Mouse (Mus musculus) megakaryocyte, adult 5-6 weeks (primary cell): Measurements from ENCODE around the gene Ppp1r36. TPM values are rescaled to one million over a fixed set of nuclear protein-coding genes. Genes with fewer than 3 reads are reported as not detected.

Experiments
- ATAC-seq: 2 replicates; pipeline ENCODE4 v1.8.0; 2016; ENCODE audit warnings: mild to moderate bottlenecking, inconsistent platforms; ENCODE audit not compliant: poor library complexity, severe bottlenecking
- total RNA-seq, 2 experiments: library from RNA; stranded (forward) in 1 of 2; stranded (reverse) in 1 of 2; fragments of 153-499, 151-499 nt in 1 of 2; fragments of 221-1000, 200-1000 nt in 1 of 2; gene quantifications; 2 replicates each; pipeline versions ENCODE4 v1.2.3 to v1.2.4; 2015 to 2017

The Ppp1r36 gene
- total RNA-seq (2015) = 0.58 TPM in 1 of 2 replicates, not detected in the other
- total RNA-seq (2017) = 0.18 TPM in 1 of 2 replicates, not detected in the other

DNA sequence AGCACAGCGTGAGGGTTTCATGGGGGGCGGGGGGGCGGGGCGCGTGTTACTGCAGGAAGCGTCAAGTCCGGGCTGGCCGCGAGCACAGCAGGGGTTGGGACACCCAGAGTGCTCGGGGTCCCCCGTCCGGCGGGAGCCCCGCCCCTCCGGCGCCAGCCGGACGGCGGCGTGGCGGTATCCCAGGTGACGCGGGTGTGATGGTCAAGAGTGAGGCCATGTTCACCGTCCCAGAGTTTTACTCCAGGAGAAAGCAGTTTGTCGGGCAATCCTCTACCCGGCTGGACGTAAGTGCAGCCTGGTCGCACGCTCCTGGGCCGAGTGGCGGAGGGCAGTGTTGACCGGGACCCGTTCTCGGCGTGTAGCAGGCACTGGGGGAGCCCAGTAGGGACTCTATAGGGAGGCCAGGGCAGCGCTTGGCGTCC, at the start of gene Ppp1r36:
TSS of gene Ppp1r36 (plus strand) at position 106 of the 422 bp plus-strand sequence.
- peak; percentile 40; the same call in 1 of the 2 replicates for ATAC-seq

DNA sequence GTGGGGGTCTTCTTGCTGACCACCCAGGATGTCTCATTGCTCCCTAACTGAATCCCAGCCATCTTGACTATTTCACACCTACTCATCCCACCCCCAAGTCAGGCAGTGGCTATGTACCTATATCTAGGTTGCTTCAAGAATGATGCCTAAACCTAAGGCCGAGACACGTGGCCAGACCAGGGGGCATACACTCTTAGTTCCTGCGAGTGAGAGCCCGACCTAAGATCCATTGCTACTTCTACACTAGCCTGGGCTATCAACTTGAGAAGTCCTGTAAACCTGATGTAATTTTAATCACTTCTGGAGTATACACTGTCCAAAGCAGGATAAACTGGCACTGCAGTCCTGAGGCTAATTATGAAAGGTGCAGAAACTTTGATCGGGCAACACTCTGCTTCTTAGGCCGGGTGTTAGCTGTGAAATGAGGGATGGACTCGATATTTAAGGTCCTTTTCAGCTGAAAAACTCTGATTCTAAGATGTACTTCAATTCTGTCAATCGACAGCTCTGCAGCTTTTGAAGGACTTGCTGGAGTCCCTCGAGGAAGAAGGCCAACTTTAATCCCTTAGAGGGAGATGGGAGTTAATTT, 49.0 kb upstream of the Ppp1r36 start:
- ATAC-seq = no peak

DNA sequence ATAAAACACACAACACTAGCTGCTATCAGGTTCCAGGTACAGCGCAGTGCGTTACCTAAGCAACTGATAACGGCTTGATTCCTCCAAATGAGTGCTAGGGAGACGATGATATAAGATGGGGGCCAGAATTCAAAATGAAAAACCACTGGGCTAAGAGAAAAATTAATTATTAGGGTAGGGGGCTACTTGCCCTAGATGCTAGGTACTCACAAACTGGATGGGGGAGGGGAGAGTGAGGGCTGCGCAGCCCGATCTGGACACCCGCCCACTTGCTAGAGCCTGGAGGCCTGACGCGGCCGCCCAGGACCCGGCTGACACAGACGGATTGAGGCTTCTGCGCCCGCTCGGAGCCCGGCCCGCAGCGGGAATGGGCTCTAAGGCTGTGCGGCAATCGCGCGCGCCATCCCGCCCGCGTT, 48.5 kb upstream of the Ppp1r36 start:
- ATAC-seq = no peak

DNA sequence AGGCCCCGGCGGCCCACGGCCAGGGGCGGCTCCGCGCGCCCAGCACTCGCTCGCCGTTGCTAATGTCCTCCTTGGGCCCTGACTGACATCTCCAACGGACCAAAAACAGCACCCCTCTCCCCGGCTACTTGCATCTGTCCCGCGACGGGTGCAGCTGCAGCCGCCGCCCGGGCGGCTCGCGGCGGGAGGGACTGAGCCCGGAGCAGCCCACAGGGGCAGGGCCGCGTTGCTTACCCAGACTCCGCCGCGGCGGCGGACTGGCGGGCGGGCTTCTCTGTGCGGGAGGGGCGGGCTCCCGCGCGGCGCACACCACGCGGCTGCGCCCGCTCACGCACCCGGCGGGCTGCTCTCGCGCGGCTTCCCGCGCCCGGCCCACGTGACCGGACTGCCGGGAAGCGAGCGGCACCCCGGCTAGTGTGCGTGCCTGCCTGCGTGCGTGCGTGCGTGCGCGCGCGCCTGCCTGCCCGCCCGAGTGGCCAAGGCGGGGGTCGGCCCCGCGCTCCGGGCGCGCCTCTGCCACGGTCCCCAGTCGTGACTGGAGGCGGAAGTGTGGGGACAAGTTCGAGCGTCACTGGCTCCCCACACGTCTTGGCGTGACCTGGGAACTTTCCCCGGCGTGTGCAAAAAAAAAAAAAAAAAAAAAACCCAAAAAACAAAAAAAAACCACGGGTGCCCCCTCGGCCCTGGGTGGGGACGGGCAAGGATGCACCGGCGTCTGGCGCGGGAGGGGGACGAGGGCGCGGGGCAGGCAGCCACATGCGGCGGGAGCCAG, 47.9 kb upstream of the Ppp1r36 start, which contains the start of gene Zbtb25:
TSS of gene Zbtb25 (minus strand) at position 397 of the 772 bp plus-strand sequence.
- peak; percentile 49 for ATAC-seq

DNA sequence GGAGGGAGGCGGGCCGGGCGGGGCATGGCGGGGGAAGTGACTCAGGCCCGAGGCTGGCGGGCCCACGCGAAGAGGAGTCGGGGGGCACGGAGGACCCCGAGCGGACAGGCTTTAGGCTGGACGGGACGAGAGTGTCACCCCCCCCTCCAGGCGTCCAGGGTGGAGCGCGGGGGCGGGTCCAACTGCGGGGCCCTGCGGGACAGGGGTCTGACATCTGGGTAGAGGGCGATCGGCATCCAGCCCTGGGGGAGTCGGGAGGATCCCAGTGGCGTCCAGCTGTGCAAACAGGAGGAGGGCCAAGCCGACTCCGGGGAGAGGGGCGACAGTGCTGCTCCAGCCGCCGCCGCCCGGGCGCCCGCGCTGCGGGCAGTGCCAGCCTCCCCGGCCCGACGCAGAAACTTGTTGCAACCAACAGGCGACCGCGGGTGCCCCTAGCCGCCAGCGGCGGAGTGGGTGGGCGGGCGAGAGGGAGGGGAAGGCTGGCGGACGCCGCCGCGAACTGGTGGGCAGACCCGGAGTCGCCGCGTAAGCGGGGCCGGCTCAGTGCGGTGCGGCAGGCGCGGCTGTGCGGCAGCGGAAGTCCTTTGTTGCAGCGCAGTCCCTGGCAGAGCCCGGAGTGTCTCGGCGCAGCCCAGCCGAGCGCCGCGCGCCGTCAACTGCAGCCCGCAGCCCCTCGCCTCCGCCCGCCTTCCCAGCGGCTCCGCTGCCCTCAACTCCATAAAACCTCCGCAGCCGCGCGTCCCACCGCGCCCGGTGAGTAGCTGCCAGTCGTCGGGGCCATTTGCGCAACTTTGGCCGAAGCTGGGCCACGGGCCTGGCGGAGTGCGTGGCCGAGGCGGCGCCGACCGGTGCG, 47.1 kb upstream of the Ppp1r36 start, which contains the start of gene Zbtb1:
TSS of gene Zbtb1 (plus strand) at position 289 of the 853 bp plus-strand sequence.
- peak; percentile 49 for ATAC-seq

DNA sequence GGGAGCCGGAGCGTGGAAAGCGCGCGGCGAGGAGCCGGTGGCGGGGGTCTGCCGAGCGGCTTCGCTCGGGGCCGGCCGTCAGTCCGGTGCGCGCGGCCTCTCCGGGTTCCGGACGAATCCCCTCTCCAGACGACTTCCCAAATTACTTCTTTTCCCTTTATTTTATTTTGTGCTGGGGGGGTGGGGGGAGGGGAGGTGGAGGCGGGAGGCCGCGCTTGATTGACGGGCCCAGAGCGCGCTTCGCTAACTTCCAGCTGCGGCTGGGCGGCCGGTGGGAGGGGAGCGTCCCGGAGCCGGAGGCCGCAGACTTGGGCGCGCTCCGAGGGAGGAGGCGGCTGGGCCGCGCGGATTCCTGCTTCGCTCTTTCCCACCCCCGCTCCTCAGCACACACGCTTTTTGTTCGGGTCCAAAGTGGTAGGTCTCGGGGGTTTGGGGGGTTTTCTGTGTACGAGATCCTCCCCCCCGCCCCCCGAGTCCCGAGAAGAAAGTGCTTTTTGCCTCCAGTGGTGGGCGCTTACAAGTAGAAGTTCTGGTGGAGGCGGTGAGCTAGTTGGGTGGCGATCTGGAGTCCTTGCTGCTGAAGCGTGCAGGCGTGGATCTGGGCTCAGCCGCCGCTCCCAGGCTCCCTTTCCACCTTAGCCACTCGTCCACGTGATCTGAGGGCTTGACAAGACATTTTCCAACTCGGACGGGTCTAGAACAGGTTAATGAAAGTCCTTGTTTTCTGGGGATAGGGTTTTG, 46.3 kb upstream of the Ppp1r36 start:
- ATAC-seq = peak; percentile 39

DNA sequence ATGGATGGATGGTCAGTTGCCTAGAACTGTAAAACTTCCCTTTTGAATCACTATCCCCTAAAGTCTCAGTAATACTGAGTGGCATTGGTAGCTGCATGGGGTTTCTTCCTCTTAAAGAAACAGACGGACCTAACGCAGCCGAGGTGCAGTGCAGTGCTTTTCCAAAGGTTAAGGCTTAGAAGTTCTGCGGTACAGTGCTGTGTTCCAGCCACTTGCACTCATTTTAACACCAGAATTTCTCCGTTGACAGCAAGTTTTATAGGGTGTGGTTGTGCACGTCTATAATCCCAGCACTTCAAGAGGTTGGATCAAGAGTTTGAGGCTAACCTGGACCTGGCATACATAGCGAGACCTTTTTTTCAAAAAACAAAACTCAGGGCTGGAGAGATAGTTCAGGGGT, 45.3 kb upstream of the Ppp1r36 start:
- ATAC-seq = no peak

DNA sequence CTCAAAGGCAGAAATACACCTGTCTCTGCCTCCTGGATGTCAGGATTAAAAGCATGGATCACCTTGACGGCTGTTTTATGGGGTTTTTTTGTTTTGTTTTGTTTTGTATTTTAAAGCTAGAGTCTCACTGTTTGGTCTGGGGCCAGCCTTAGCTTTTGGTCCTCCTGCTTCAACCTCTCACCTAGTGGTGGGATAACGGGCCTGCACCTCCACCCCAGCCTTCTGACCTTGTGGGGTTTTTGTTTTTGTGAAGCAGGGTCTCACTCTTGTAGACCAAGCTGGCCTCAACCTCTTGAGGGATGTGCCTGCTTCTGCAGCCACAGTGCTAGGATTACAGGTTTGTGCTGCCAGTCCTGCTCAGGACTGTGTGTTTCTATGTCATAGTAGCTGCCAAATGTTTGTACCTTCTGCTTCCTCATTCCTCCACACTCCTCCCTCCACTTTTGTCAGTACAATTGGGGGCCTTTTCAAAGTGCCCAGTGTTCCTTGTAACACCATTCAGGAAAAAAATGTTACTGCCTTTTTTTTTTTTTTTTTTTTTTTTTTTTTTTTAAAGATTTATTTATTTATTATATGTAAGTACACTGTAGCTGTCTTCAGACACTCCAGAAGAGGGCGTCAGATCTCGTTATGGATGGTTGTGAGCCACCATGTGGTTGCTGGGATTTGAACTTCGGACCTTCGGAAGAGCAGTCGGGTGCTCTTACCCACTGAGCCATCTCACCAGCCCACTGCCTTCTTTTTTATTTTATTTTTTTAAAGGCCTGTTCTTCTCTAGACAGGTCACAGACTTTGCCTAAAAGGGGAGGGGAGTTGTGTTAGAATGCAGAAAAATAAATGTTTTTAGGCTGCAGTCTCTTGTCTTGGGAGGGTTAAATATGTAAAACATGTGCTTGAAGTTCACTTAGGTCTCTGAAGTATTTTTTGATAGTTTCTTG, 44.2 kb upstream of the Ppp1r36 start:
- no peak for ATAC-seq

DNA sequence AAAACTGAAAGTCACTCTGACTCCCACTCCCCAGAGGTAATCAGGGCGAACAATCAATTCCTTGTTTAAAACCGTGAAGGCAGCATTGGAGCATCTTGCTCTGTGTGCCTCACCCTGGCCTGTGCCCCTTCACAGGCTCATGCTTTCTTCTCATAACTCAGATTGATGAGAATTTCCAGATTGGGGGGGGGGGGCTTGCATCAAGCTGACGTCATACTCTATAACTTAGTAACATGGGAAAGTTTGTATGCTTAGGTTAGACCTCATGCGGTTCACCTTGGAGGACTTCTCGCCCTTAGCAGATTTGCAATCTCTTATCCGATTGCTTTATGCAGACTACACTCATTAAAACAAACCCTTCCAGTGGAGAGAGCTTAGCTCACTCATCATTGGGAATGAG, 43.3 kb upstream of the Ppp1r36 start:
- no peak for ATAC-seq

DNA sequence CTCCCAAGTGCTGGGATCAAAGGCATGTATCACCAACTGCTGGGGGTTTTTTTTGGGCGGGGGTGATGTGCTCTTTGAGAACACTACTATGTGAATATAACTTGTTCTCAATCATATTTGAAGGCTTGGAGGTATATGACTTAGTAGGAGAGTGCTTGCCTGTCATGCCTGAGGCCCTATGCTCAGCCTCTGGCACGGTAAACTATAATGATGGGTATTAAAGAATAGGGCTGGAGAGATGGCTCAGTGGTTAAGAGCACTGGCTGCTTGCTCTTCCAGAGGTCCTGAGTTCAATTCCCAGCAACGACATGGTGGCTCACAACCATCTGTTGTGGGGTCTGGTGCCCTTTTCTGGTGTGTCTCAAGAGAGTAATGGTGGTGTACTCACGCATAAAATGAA, 42.4 kb upstream of the Ppp1r36 start:
- no peak for ATAC-seq

DNA sequence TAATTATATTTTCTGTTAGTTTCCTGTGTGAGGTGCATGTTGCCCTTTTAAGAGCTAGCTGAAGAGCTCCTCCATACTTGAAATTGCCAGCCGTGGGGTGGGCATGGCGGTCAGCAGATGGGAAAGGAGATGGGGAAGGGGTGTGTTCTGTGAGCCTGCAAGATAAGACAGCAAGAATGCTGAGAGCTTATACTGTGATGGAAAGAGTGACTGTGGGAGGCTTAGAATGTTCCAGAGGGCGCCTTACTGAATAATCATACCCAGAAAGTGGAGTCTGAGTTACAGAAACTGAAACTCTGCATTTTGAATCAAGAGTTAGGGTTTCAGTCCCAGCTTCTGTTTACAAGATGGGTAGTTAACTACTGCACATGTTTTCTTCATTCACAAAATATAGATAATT, 41.8 kb upstream of the Ppp1r36 start:
- no peak for ATAC-seq

DNA sequence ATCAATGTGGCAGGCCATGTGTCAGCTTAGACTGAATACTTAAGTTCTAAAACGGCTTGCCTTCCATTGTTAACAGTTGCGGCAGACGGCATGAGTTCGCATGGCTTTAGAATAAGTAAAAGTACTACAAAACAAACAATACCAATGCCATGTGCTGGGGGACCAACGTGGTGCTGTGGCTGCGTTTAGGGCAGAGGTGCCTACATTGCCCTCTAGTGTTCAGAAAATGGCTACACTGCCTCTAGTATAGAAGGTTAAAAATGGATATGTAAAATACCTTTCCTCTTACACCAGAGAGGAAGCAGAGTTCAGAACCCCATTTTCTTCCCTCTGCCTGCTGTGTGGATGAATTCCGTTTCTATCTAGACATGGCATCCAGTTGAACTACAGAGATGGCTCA, 40.7 kb upstream of the Ppp1r36 start:
- peak; percentile 76 for ATAC-seq

DNA sequence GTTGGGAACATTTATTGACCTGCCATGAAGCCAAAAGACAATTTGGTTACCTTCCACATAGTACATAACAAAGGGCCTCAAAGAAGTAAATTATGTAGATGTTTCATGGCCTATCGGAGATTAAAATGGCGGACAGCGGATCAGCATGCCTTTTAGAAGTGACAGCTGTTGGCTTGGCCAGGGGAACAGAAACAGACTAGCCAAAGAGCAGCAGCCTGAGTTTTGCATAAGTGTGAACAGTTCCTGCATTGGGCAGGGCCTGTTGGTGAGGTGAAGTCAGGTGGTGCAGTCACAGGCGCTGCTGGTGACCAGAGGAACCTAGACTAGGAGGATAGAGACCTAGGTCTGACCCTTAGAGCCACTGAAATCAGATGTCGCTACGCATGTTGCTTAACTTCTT, 40.3 kb upstream of the Ppp1r36 start:
- ATAC-seq = peak; percentile 81

DNA sequence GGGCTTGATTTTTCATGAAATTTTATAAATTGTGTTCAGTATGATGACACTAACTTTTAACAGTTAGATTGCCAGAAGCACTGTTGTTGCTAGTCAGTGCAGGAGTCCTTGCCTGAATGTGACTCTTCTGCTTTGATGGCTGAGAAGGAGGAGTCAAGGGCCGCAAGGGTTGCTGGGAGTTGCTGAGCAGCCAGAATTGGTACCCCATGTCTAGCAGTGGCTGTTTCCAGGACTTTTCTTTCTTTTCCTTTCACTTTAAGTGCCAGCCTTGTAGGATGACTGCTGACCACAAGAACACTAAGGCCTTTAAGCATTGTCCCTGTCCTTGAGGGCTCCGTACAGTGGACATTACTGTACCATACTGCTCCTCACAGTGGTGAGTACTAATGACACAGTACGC, 39.6 kb upstream of the Ppp1r36 start:
- ATAC-seq = no peak

DNA sequence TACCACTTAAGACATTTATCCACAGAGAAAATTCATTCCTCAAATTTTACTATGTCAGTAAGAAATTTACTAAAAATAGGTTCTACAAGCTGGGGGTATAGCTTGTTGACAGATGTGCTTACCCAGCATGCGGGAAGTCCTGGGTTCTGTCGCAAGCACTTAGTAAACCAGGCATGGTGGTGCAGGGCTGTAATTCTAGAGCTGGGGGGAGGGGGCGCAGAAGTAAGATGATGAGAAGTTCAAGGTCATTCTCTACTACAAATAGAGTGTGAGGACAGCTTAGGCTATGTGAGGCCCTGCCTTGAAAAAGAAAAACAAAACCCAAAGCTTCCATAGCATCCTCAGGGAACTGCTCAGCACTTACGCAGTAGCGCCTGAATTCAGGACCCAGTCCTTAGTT, 38.8 kb upstream of the Ppp1r36 start:
- ATAC-seq = no peak

DNA sequence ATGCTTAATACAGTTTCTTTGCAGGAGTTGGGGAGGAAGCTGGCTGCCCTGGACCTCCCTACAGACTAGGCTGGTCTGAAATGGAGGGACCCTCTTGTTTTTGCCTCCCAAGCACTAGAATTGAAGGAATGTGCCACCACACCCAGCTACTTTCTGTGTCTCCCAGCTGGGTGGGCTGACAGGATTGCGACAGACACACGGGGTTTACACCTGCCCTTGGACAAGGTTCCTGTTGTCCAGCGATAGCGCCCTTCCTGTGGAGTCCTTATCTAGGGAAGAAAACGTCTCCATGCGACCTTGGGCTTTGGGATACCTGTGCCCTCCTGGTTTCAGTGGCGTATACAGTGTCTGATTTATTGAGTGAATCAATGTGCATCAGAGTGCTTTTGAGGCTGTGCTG, 37.2 kb upstream of the Ppp1r36 start:
- ATAC-seq = no peak

DNA sequence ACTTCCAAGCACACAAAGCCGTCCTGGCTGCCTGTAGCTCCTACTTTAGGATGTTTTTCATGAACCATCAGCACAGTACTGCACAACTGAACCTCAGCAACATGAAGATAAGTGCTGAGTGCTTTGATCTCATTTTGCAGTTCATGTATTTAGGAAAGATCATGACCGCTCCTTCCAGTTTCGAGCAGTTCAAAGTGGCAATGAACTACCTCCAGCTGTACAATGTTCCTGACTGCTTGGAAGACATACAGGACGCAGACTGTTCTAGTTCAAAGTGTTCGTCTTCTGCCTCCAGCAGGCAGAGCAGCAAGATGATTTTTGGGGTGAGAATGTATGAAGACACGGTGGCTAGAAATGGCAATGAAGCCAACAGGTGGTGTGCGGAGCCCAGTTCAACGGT, 32.0 kb upstream of the Ppp1r36 start:
- ATAC-seq = no peak

DNA sequence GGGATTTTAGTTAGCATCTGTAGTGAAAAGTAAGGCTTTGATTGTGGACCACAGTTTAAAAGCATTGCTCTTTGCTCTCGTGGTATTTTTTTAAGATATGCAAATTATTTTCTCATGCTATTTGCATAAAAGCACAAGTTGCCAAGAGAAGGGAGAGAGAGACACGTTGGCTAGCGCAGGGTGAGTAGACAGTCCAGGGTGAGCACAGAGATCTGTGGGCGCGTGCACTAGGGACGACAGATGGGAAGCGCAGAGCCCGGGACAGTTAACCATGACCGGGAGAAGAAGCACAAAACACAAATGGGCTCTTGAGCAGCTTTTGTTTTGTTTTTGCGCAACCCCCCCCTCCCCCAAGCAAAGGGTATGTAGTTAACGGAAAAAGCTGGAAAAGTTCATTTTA, 28.5 kb upstream of the Ppp1r36 start:
- ATAC-seq = no peak

DNA sequence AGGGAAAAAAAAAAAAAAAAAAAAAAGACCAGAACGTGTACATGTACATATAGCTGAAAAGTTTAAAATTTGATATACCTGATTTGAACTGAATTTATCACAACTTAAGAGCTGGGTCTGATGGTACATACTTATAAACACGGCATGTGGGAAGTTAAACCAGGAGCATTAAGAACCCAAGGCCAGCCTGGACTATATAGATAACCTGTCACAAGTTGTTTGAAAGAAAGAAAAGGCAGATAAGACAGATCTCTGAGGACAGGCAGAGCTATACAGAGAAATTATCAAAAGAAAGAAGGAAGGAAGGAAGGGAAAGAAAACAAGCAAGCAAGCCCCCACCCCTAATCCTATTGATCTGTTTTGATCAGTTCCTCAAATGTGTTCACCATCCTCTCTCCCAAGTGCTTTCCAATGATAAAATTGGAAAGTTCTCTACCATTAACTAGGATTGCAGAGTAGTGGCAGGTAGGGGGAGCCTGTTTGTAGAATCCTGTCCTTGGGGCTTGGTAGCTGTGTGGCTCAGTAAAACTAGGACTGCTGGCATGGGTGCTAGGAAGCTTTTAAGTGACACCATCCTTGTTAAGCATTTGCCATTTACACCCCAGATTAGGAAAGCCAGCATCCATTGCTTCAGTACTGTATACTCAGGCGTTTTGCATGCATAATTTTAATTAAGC, 25.6 kb upstream of the Ppp1r36 start:
- no peak for ATAC-seq
